Mouse (Mus musculus): Measurements from ENCODE around the gene Gtf2a2.

- TF ChIP-seq FLI1 (IDR thresholded peaks at IDR 0.05; ENCODE audit: low read length) (no peak), GATA1 (IDR thresholded peaks at IDR 0.05; ENCODE audit: borderline replicate concordance, low read length) (no peak)
Measured at GRCm38 (mm10) chr9:70069961-70070435, 57.6 kb downstream of the Gtf2a2 start.
